Mouse (Mus musculus): ENCODE measurements at regions not wholly inside any gene's neighbourhood (a gene's known extent, or its start where the extent isn't known, plus 50 kb on each side); places are given as distances from the start of the nearest gene placed in this dataset.

- DNase-seq: no peak
Observed at GRCm38 (mm10) chr4:72060605-72061352, 139.9 kb downstream of the Tle1 start.

GRCm38 (mm10) chr4:72049638-72050454, 150.9 kb downstream of the Tle1 start:
- no peak for DNase-seq

- no peak for DNase-seq
Observed at GRCm38 (mm10) chr4:72022152-72022551, 178.6 kb downstream of the Tle1 start.

- no peak for DNase-seq
Observed at GRCm38 (mm10) chr4:72014221-72014850, 186.4 kb downstream of the Tle1 start.

GRCm38 (mm10) chr4:72013583-72013982, 187.1 kb downstream of the Tle1 start:
- DNase-seq: no peak

- no peak for DNase-seq
Observed at GRCm38 (mm10) chr4:72010316-72010715, 190.4 kb downstream of the Tle1 start.

GRCm38 (mm10) chr4:72005926-72006325, 194.8 kb downstream of the Tle1 start:
- no peak for DNase-seq

- DNase-seq: no peak
Observed at GRCm38 (mm10) chr4:72001221-72001875, 199.4 kb downstream of the Tle1 start.

GRCm38 (mm10) chr4:71968701-71969100, 210.9 kb upstream of the Gm11232 start:
- peak; percentile 41 for DNase-seq

GRCm38 (mm10) chr4:71953441-71953840, 195.7 kb upstream of the Gm11232 start:
- DNase-seq: no peak

- no peak for DNase-seq
Observed at GRCm38 (mm10) chr4:71933240-71933986, 175.6 kb upstream of the Gm11232 start.

- no peak for DNase-seq
Observed at GRCm38 (mm10) chr4:71932818-71933217, 175.1 kb upstream of the Gm11232 start.

- DNase-seq: peak; percentile 2
Observed at GRCm38 (mm10) chr4:71911551-71911950, 153.8 kb upstream of the Gm11232 start.

GRCm38 (mm10) chr4:71875651-71876050, 117.9 kb upstream of the Gm11232 start:
- DNase-seq: no peak

GRCm38 (mm10) chr4:71866948-71867347, 109.2 kb upstream of the Gm11232 start:
- no peak for DNase-seq

GRCm38 (mm10) chr4:71841833-71842232, 84.1 kb upstream of the Gm11232 start:
- no peak for DNase-seq

GRCm38 (mm10) chr4:71840774-71841146, 83.0 kb upstream of the Gm11232 start:
- no peak for DNase-seq

GRCm38 (mm10) chr4:71839803-71840773, 82.3 kb upstream of the Gm11232 start:
- no peak for DNase-seq

GRCm38 (mm10) chr4:71839134-71839802, 81.5 kb upstream of the Gm11232 start:
- DNase-seq: no peak

- DNase-seq: no peak
Observed at GRCm38 (mm10) chr4:71835737-71836136, 78.0 kb upstream of the Gm11232 start.
